Mouse (Mus musculus): ENCODE results near the gene Vmn1r10.

The Vmn1r10 gene

GRCm38 (mm10) chr6:57109154-57109553 is at the start of gene Vmn1r10:
Vmn1r10 (plus strand) TSS chr6:57109454.
- DNase-seq (ENCODE audit: low read depth): no peak

GRCm38 (mm10) chr6:57063730-57064129 is 45.5 kb upstream of the Vmn1r10 start:
- DNase-seq (ENCODE audit: low read depth): peak; percentile 73

- DNase-seq (ENCODE audit: low read depth): no peak
These were observed 42.8 kb upstream of the Vmn1r10 start, which contains the start of gene Vmn1r9 for GRCm38 (mm10) chr6:57066487-57066886. Vmn1r9 (plus strand) TSS chr6:57066787.

- peak; percentile 71 for DNase-seq (ENCODE audit: low read depth)
These were observed 2.9 kb upstream of the Vmn1r10 start for GRCm38 (mm10) chr6:57106358-57106757.

GRCm38 (mm10) chr6:57133155-57133554 is 23.9 kb downstream of the Vmn1r10 start, which contains the start of gene Vmn1r11:
Vmn1r11 (plus strand) TSS chr6:57133455.
- DNase-seq (ENCODE audit: low read depth): no peak

GRCm38 (mm10) chr6:57156619-57157018 is 47.4 kb downstream of the Vmn1r10 start, which contains the start of gene Vmn1r12:
Vmn1r12 (plus strand) TSS chr6:57156919.
- no peak for DNase-seq (ENCODE audit: low read depth)
